Mouse (Mus musculus): ENCODE measurements around the gene Slc35e4. TPM values are rescaled to one million over a fixed set of nuclear protein-coding genes. Genes with fewer than 3 reads are reported as not detected.

The Slc35e4 gene
- total RNA-seq, 2 experiments from 2014 or later: 13.0 to 14.2 TPM

DNA sequence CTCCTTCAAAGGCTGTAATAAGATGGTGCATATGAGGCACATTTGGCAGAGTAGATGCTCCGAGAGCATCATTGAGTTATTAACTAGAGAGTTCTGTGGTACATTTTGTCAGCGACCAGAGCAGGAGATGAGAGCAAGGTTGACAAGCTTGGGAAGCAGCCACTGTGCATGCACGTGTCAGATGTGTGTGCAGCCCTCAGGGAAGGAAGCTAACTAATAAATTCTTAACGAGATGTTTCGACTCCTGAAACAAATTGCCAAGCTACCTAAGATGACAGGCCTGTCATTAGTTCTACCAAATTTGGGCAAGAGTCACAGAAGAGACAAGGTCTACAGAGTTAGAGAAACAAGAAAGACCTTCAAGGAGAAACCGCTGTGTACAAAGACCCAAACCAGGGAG, 50.1 kb downstream of the Slc35e4 start:
- no peak for DNase-seq

DNA sequence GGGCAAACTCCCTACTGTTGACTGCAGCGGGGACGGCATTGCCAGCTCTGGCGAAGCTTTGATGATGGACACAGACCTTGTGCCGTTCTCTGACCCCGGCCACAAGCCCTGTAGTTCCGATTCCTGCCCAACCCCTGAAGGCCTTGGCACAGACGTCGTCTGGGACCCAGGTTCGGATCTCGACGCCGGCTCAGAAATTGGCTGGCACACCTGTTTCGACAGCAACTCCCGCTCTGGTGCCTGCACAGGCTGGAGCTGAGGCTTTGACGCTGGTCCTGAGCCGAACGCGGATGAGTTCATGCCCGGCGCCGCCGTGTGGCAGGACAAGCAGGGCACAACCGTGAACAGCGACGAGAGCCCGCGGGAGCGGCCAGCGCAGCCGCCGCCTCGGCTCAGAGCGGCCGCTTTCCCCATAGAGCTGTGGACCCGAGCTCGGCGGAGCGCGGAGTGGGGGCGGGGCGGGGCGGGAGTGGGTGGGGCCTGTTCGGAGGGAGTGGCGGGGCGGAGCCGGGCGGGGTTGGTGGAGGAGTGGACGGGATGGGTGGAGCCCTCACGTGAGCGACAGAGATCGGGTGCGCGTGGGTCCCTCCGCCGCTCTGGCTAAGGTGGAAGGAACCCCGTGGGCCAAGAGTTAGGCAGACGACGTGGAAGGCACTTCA, 50.9 kb downstream of the Slc35e4 start, which contains the start of gene Osbp2:
Osbp2 (minus strand) TSS at position 450 of the 659 bp plus-strand sequence.
- peak; percentile 78 for DNase-seq

DNA sequence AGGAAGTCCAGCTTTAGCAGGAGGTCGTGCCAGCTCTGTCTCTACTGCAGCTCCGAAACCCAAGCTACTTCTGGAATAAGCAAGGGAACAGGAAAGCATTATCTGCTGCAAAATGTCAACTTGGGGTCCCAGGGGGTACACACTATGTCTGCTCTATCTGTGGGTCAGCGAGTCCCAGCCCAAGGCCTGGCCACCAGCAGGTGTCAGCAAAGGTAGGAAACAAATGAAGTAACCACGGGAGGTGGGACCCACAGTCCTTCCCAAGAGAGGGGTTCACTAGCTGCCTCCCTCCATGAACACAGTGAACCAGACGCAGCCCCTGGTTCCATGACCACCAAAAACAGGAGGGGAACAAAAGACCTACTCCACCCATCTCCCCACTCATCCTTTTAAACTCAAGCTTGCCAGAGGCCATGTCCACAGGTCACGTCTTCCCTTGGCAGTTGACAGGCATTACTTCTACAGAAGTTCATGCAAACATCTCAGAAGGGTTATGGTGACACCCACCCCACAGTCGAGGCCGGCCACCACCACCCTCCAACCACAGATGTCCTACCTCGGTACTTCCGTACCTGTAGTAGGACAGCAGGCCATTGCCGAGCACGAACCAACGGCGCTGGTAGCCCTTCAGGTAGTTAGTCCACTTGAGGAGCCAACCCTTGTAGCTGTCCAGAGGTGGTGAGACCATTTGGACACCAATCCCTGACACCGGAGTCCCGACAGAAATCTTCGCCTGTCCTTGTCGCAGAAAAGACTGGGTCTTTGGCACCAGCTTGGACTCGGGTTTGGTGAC, 51.6 kb downstream of the Slc35e4 start:
- DNase-seq: no peak

DNA sequence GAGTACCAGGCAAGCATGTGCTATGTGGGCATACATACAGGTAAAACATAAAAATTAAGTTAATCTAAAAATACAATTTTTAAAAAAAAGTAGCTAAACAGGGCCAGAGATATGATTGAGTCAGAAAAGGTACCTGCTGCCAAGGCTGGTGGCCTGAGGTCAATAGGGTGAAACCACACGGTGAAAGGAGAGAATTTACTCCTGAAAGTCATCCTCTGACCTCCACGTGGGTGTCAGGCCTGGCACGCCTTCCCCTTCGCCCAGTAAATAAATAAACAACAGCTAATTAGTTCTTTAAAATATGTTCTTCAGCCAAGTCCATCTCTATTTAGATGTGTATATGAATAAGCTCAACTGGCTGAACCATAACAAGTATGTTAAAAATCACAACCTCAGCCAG, 54.1 kb downstream of the Slc35e4 start:
- no peak for DNase-seq

DNA sequence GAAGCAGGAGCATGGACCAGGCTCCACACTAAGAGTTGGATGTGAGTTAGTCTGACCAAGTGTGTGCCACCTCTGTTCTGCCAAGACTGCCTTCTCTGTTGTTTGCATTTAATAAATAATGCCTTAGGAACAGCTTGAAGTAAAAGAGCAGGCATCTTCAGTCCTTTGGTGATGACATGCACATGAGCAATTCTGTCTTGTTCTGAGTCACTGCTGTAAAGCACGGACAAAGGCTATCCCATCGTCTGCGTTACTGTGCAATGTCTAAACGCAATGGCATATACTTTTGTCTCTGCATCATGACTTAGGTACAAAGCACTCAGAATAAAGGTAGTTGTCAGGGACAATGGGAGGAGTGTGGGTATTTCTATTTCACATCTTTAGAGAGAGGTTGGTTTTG, 54.7 kb downstream of the Slc35e4 start:
- DNase-seq: no peak

DNA sequence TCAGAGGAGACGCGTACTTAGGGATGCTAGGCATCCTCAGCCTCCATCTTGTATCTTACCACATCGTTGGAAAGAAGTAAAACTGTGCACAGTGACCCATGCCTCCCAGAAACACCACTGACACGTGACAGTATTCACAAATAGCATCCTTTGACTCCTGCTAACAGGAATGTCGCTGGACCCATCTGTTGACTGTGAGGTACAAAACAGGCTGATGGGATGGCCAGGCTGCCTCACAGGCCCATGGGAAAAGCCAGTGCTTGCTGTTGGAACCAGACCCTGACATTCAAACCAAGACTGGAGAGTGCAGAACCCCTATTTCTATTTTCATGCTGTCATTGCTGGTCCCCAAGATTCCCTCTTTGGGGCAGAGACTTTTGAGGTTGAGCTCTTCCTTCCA, 56.6 kb downstream of the Slc35e4 start:
- no peak for DNase-seq

Other genes with a start within 250 kb of the Slc35e4 start
- gene Osbp2, start 50.8 kb downstream of the Slc35e4 start, total RNA-seq (2021): under 1 TPM; 0.46 TPM
- gene 4921536K21Rik, start 19.6 kb downstream of the Slc35e4 start, total RNA-seq (2021): under 1 TPM; 0.13 TPM
- gene Dusp18, start 19.4 kb downstream of the Slc35e4 start, total RNA-seq (2021): 1 to 10 TPM; 5.1 to 8.4 TPM
- gene Tcn2, start 17.5 kb upstream of the Slc35e4 start, total RNA-seq (2021): 10 to 100 TPM; 11.6 to 22.6 TPM
- gene Pes1, start 49.3 kb upstream of the Slc35e4 start, total RNA-seq (2021): 10 to 100 TPM; 24.3 to 31.2 TPM
- not detected for gene 4930556J24Rik, start 62.1 kb upstream of the Slc35e4 start, total RNA-seq (2021)
- gene Gal3st1, start 69.0 kb upstream of the Slc35e4 start, total RNA-seq (2021): under 1 TPM; 0.51 to 0.78 TPM
- not detected for gene Sec14l4, start 116.8 kb upstream of the Slc35e4 start, total RNA-seq (2021)
- not detected for gene Sec14l3, start 150.2 kb upstream of the Slc35e4 start, total RNA-seq (2021)
- 10 to 100 TPM; 60.8 to 62.0 TPM for gene Mtfp1, start 180.8 kb upstream of the Slc35e4 start, total RNA-seq (2021)
- gene Sec14l2, start 208.8 kb upstream of the Slc35e4 start, total RNA-seq (2021): under 1 TPM; 0.49 to 0.83 TPM
- 1 to 10 TPM; 4.9 to 5.0 TPM for gene Rnf215, start 220.5 kb upstream of the Slc35e4 start, total RNA-seq (2021)
- gene Ccdc157, start 245.6 kb upstream of the Slc35e4 start, total RNA-seq (2021): 1 to 10 TPM; 3.1 to 3.2 TPM
- gene Sf3a1, start 245.7 kb upstream of the Slc35e4 start, total RNA-seq (2021): 10 to 100 TPM; 14.8 to 19.8 TPM